Mouse (Mus musculus): ENCODE data around the gene Ahrr. TPM values are rescaled to one million over a fixed set of nuclear protein-coding genes. Genes with fewer than 3 reads are reported as not detected.

Ahrr gene
- polyA plus RNA-seq, 1 experiment from 2014 or later, result 0.89 TPM

DNA sequence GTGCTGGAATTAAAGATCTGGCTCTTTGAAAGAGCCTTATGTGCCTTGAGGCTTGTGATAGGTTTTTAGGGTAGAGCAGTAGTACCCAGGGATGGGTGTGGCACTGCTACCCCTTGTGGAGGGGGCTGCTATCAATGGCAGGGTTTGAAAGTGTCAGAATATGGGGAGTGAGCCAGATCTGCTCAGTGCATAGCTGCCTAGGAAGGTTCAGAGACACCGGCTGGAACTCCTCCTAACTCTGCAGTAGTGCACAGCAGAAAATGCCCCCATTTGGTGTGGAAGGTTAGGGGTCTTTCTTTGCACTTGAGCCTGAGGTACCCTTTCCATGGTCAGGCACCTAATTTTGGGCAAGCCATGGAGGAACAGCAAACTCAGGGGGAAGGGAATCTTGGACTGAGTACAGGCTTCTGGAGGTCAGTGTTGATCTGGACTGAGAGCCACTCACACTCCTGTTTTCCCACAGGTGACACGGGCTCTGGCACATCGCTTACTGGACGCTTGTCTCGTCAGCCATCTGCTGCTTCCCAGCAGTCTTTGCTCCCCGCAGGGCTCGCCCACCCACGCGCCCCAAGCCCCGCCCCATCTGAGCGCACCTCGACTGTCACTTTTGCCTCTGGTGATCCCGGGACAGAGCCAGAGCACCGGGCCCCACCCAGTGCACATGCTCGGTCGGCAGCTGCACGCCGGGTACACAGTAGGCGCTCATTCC is 125.6 kb downstream of the Ahrr start:
- WGBS, result 18% methylated on average over 19 of the region's 19 CpGs
- H3K9ac ChIP-seq (ENCODE audit: low read length), result peak overlapping the region; percentile 69
- no peaks in the 10 kb centered on the region for H3K4me1 ChIP-seq (ENCODE audit: control insufficient read depth, insufficient read depth, low read length)
- peak overlapping the region; percentile 67 for H3K4me2 ChIP-seq (ENCODE audit: low read length)
- H3K27me3 ChIP-seq (replicated peaks; ENCODE audit: control insufficient read depth, insufficient read depth, low read length), result no peaks in the 10 kb centered on the region
- H3K27ac ChIP-seq (ENCODE audit: low read depth, low read length), result no peak overlapping the region
- peak; percentile 66 for DNase-seq (ENCODE audit: low spot score)
- peak; percentile 90 for ATAC-seq
- peak overlapping the region; percentile 44 for H3K4me3 ChIP-seq (ENCODE audit: low read depth, low read length)
- H3K9me3 ChIP-seq (replicated peaks; ENCODE audit: control insufficient read depth, low read length), result no peaks in the 10 kb centered on the region
- H3K36me3 ChIP-seq (ENCODE audit: control insufficient read depth, insufficient read depth, low read length), result peaks cover 18% of the 10 kb centered on the region

Other genes with a start within 250 kb of the Ahrr start
- 11.6 and 12.5 TPM in 2 replicates for gene Cep72, start 230.0 kb downstream of the Ahrr start, polyA plus RNA-seq (2014; fragmentation: Nextera tagmentation; extraction: Ambion mirVana)
- gene Slc9a3, start 170.9 kb downstream of the Ahrr start, polyA plus RNA-seq (2014; fragmentation: Nextera tagmentation; extraction: Ambion mirVana), result 0.04 TPM in 1 of 2 replicates, not detected in the other
- 134 and 138 TPM in 2 replicates for gene Exoc3, start 83.6 kb downstream of the Ahrr start, polyA plus RNA-seq (2014; fragmentation: Nextera tagmentation; extraction: Ambion mirVana)
- 150 and 155 TPM in 2 replicates for gene Pdcd6, start 25.2 kb upstream of the Ahrr start, polyA plus RNA-seq (2014; fragmentation: Nextera tagmentation; extraction: Ambion mirVana)
- gene Sdha, start 57.9 kb upstream of the Ahrr start, polyA plus RNA-seq (2014; fragmentation: Nextera tagmentation; extraction: Ambion mirVana), result 167 and 188 TPM in 2 replicates
- 37.4 and 47.2 TPM in 2 replicates for gene Ccdc127, start 58.0 kb upstream of the Ahrr start, polyA plus RNA-seq (2014; fragmentation: Nextera tagmentation; extraction: Ambion mirVana)
- gene Lrrc14b, start 71.7 kb upstream of the Ahrr start, polyA plus RNA-seq (2014; fragmentation: Nextera tagmentation; extraction: Ambion mirVana), result not detected in 2 replicates
- gene Zfp72, start 98.5 kb upstream of the Ahrr start, polyA plus RNA-seq (2014; fragmentation: Nextera tagmentation; extraction: Ambion mirVana), result 7.0 and 8.3 TPM in 2 replicates
- gene Ftl1-ps1, start 107.4 kb upstream of the Ahrr start, polyA plus RNA-seq (2014; fragmentation: Nextera tagmentation; extraction: Ambion mirVana), result 92.6 and 92.8 TPM in 2 replicates
- gene Zfp825, start 201.7 kb upstream of the Ahrr start, polyA plus RNA-seq (2014; fragmentation: Nextera tagmentation; extraction: Ambion mirVana), result 15.2 and 18.0 TPM in 2 replicates

Measured in forebrain, embryonic 14.5 days (tissue).